Mouse (Mus musculus) neural tube, embryonic 12.5 days (tissue): ENCODE data around the gene Slc30a2. TPM values are rescaled to one million over a fixed set of nuclear protein-coding genes. Genes with fewer than 3 reads are reported as not detected.
A peak's percentile ranks its signal among the peaks of the same experiment; 100 is the strongest.

ENCODE experiments used
- ATAC-seq: fragments of 200-750 bp; cut with Nextera tagmentation; 2 replicates; pipeline ENCODE4 v1.8.0; 2017; ENCODE audit warnings: low read depth, mild to moderate bottlenecking, moderate TSS enrichment, moderate library complexity; ENCODE audit not compliant: low FRiP score
- H3K27ac ChIP-seq: fragments of 300-500 bp; sonication (generic); 2 replicates; pipeline ENCODE4 v1.5.1; 2016
- H3K27me3 ChIP-seq: fragments of 300-500 bp; sonication (generic); replicated peaks from 2 replicates; pipeline ENCODE4 v1.6.1; 2016; ENCODE audit warnings: mild to moderate bottlenecking
- H3K36me3 ChIP-seq: fragments of 300-500 bp; sonication (generic); 2 replicates; pipeline ENCODE4 v1.6.1; 2016; ENCODE audit warnings: mild to moderate bottlenecking
- H3K4me1 ChIP-seq: fragments of 300-500 bp; sonication (generic); 2 replicates; pipeline ENCODE4 v1.6.1; 2016
- H3K4me2 ChIP-seq: fragments of 300-500 bp; sonication (generic); replicated peaks from 2 replicates; pipeline ENCODE4 v1.6.1; 2016; ENCODE audit warnings: mild to moderate bottlenecking
- H3K4me3 ChIP-seq: fragments of 300-500 bp; sonication (generic); 2 replicates; pipeline ENCODE4 v1.5.1; 2016
- H3K9ac ChIP-seq: fragments of 300-500 bp; sonication (generic); 2 replicates; pipeline ENCODE4 v1.6.1; 2016; ENCODE audit warnings: mild to moderate bottlenecking
- H3K9me3 ChIP-seq: fragments of 300-500 bp; sonication (generic); 2 replicates; pipeline ENCODE4 v1.6.1; 2016; ENCODE audit warnings: mild to moderate bottlenecking
- WGBS: fragments of 180-500 bp; shearing (Covaris S2); methylation state at CpG from one replicate; pipeline ENCODE4 v1.1.7; 2016; 5-methylcytosine and 5-hydroxymethylcytosine counted together
- polyA plus RNA-seq: library from polyadenylated mRNA; unstranded; fragments of >200 nt; fragmentation: Nextera tagmentation; extraction: Ambion mirVana; gene quantifications from 2 replicates; pipeline ENCODE4 v1.2.1, GENCODE M21; 2016

Gene Slc30a2
- polyA plus RNA-seq, 1 experiment from 2014 or later: not detected

DNA sequence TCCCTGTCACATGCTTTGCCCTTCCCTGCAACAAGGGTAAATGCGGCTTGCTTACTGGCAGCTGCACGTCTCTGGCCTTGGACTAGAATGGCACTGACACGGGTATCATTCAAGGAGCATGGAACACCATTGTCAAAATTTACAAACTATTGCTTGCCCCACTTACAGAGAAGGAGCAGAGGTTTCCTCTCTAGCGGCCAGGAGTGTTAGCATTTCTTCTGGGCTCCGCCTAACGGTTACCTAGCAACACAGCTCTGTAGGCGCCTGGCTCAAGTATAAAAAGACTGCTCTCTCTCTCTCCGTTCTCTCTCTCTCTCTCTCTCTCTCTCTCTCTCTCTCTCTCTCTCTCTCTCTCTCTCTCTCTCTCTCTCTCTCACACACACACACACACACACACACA is 49.6 kb downstream of the Slc30a2 start:
- Histone ChIP-seq H3K27ac (no peak overlapping the region), H3K27me3 (no peaks in the 10 kb centered on the region), H3K36me3 (no peaks in the 10 kb centered on the region), H3K4me3 (no peak overlapping the region), H3K4me1 (peaks cover 10% of the 10 kb centered on the region), H3K4me2 (peak overlapping the region; percentile 24), H3K9ac (no peak overlapping the region), H3K9me3 (no peaks in the 10 kb centered on the region)
- ATAC-seq: no peak
- WGBS: 15% methylated on average over 8 of the region's 8 CpGs

DNA sequence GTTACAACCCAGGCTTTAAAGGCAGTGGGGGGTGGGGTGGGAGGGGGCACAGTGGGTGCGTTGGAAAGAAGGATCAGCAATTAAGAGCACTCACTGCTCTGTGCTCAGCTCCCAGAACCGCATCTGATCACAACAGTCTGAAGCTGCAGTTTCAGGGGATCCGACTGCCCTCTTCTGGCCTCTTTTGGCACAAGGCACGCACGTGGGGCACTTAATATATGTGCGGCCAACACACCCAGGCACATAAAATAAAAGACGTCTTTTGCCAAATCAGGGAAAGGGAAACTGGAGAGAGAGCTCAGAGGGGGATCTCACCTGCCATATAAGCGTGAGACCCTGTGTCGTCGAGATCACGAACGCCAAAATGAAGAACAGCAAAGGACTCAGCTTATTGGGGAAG is 50.0 kb downstream of the Slc30a2 start:
- Histone ChIP-seq H3K9ac (no peak overlapping the region), H3K9me3 (no peaks in the 10 kb centered on the region), H3K27me3 (no peaks in the 10 kb centered on the region), H3K27ac (no peak overlapping the region), H3K4me1 (peaks cover 10% of the 10 kb centered on the region), H3K4me2 (peak overlapping the region; percentile 24), H3K36me3 (no peaks in the 10 kb centered on the region), H3K4me3 (no peak overlapping the region)
- ATAC-seq: no peak
- WGBS: 26% methylated on average over 12 of the region's 12 CpGs

DNA sequence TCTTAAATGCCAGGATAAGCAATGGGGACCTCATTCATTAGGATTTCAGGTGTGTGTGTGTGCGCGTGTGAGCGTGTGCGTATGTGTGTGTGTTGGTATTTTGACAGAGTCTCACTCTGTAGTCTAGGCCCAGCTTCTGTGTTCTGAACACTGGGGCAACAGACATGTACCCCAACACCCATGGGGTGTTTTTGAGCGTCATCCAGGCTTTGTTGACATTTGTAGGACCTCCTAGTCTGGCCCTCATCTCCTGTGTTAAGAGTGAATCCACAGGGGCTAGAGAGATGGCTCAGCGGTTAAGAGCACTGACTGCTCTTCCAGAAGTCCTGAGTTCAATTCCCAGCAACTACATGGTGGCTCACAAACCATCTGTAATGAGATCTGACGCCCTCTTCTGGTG is 52.2 kb downstream of the Slc30a2 start:
- H3K27me3 ChIP-seq: no peaks in the 10 kb centered on the region
- H3K4me1 ChIP-seq: peaks cover 10% of the 10 kb centered on the region
- H3K9ac ChIP-seq: no peak overlapping the region
- H3K4me2 ChIP-seq: no peak overlapping the region
- no peak overlapping the region for H3K27ac ChIP-seq
- WGBS: 94% methylated on average over 7 of the region's 7 CpGs
- H3K9me3 ChIP-seq: no peaks in the 10 kb centered on the region
- no peak overlapping the region for H3K4me3 ChIP-seq
- no peaks in the 10 kb centered on the region for H3K36me3 ChIP-seq
- no peak for ATAC-seq

DNA sequence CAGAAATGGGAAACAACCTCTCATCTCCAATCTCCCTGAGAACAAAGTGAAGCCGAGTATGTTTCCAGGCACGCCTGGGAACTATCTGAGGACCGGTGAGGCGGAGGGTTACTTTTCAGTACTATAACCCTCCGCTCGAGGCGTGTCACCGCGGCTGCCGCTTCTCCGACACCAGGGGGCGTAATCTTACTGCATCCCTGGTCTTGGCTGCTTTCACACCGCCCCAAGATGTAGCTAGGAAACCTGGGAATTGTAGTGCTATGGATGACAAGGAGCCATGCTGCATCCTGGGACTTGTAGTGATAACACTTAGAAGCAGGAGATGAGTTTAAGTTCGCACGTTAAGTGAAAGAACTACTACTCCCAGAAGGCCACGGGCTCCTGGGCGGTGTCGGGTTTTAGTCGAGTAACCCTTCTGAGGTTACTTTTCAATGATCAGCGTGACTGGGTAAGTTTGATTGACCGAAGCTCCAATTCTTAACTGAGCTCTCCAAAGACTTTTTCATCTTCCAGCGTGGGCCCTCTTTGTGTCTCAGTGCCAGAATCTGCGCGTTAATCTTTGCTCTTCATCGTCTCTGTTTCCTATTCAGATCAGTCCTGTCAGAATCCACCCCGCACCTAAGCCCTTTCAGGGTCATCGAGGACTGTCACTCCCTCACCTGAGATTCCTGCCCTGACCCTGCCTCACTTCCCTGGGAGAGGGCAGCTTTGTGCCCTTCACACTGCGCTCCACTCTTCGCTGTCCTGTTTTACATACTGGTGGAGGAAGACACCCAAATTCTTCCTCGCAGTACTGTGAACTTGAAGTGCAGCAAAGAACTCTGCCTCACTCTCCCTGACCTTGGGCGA is 53.2 kb downstream of the Slc30a2 start, which contains the start of gene Pafah2:
TSS of gene Pafah2 (plus strand) at position 344 of the 849 bp plus-strand sequence.
- H3K9me3 ChIP-seq: no peaks in the 10 kb centered on the region
- peak within 1 kb of the TSS; percentile 86 for H3K4me2 ChIP-seq
- H3K4me1 ChIP-seq: peaks cover 13% of the 10 kb centered on the region
- under 1% methylated on average over 31 of the region's 31 CpGs for WGBS
- ATAC-seq: peak; percentile 96
- H3K36me3 ChIP-seq: no peaks in the 10 kb centered on the region
- H3K27me3 ChIP-seq: no peaks in the 10 kb centered on the region
- peak within 1 kb of the TSS; percentile 62 for H3K9ac ChIP-seq
- H3K27ac ChIP-seq: no peak within 1 kb of the TSS
- peak within 1 kb of the TSS; percentile 49 for H3K4me3 ChIP-seq

DNA sequence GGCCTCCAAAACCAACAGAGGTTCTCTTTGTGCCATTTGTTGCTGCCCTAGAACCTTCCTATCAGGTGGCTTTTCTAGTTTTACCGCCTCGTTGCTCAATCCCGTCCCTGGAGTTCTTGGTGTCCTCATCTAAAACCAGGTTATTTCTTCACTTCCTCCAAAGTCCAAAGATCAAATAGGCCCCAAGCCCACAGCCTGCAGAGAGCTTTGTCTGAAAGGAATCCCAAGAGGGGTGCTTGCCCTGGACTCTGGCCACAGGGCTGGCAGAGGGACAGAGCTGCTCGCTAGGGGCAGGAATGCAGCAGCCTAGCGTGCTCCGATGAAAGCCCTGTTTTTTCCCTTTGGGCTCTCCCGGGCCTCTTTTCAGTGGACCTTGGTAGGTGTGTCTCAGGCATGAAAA is 54.1 kb downstream of the Slc30a2 start:
- 38% methylated on average over 7 of the region's 7 CpGs for WGBS
- no peaks in the 10 kb centered on the region for H3K27me3 ChIP-seq
- H3K27ac ChIP-seq: no peak overlapping the region
- peak overlapping the region; percentile 86 for H3K4me2 ChIP-seq
- no peaks in the 10 kb centered on the region for H3K9me3 ChIP-seq
- H3K4me1 ChIP-seq: peaks cover 21% of the 10 kb centered on the region
- peak overlapping the region; percentile 22; the same call in 1 of the 2 replicates for H3K9ac ChIP-seq
- no peaks in the 10 kb centered on the region for H3K36me3 ChIP-seq
- no peak overlapping the region for H3K4me3 ChIP-seq
- no peak for ATAC-seq

DNA sequence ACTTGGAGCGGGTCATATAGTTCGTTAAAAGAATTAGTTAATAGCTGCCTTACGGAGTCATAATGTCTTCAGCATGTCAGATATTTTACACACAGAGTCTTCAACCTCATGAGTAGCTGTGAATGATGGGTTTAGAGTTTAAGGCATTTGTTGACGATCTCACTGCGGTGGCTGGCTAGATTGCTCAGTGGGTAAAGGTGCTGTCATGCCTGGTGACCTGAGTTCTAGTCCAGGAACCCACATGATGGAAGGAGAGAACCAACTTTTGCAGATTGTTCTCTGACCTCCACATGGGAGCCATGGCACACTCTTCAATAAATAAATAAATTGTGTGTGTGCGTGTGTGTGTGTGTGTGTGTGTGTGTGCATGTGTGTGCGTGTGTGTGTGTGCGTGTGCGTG is 54.8 kb downstream of the Slc30a2 start:
- no peaks in the 10 kb centered on the region for H3K36me3 ChIP-seq
- 88% methylated on average over 9 of the region's 9 CpGs for WGBS

DNA sequence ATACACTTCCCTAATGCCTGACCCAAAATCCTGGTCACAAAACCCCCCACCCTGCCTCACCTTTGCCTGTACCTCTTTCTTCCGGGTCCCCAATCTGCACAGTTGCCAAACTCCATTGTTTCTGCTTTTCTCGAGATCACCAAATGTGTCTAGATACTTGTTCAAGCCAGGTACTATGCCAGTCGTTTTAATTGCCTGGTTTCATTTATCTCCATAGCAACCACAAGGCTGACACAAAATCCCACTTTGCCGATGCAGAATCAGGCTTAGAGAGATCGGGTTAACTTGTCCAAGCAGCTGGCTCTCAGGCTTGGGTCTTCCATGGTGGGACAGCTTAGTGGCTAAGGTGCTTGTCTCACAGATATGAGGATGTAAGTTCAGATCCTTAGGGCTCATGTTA is 57.2 kb downstream of the Slc30a2 start:
- H3K27ac ChIP-seq: no peak overlapping the region
- H3K4me2 ChIP-seq: no peak overlapping the region; the same call in 1 of the 2 replicates
- H3K9ac ChIP-seq: no peak overlapping the region
- H3K36me3 ChIP-seq: no peaks in the 10 kb centered on the region
- H3K4me3 ChIP-seq: no peak overlapping the region
- no peaks in the 10 kb centered on the region for H3K9me3 ChIP-seq
- no peak for ATAC-seq
- H3K4me1 ChIP-seq: peaks cover 27% of the 10 kb centered on the region
- no peaks in the 10 kb centered on the region; the same call in 1 of the 2 replicates for H3K27me3 ChIP-seq
- 28% methylated on average over 5 of the region's 5 CpGs for WGBS

More for the DNA sequence above, 54.8 kb downstream of the Slc30a2 start:
- H3K27me3 ChIP-seq: no peaks in the 10 kb centered on the region
- H3K4me3 ChIP-seq: no peak overlapping the region
- H3K4me2 ChIP-seq: peak overlapping the region; percentile 86; the same call in 1 of the 2 replicates
- H3K9ac ChIP-seq: no peak overlapping the region
- no peaks in the 10 kb centered on the region for H3K9me3 ChIP-seq
- no peak for ATAC-seq
- H3K27ac ChIP-seq: no peak overlapping the region
- peaks cover 23% of the 10 kb centered on the region for H3K4me1 ChIP-seq

DNA sequence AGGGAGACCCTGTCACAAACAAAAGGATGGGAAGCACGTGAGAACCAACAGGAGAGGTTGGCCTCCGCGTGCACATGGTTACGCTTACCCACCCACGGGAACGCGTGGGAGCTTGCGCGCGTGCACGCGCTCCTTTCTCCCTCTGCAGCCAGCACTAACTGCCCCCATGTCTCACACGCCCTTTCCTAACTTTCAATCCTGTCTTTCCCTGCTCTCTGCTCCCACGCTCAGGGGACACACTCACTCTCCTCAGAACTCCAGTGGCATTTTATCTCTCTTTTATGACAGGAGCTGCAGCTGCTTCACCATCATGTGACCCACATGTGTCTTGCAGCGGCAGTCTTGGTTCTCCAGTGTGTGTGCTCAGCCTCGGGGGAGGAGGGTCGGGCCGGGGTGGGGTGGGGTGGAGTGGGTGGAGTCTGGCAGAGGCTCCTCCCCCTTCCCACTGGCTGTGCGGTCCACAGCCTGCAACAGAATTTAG is 58.2 kb downstream of the Slc30a2 start:
- WGBS: 7% methylated on average over 19 of the region's 19 CpGs
- peak overlapping the region; percentile 47 for H3K9ac ChIP-seq
- H3K27me3 ChIP-seq: no peaks in the 10 kb centered on the region; the same call in 1 of the 2 replicates
- peak overlapping the region; percentile 62 for H3K4me2 ChIP-seq
- no peak overlapping the region for H3K27ac ChIP-seq
- H3K9me3 ChIP-seq: no peaks in the 10 kb centered on the region
- peak; percentile 78 for ATAC-seq
- no peaks in the 10 kb centered on the region for H3K36me3 ChIP-seq
- peak overlapping the region; percentile 26 for H3K4me3 ChIP-seq
- peaks cover 27% of the 10 kb centered on the region for H3K4me1 ChIP-seq

DNA sequence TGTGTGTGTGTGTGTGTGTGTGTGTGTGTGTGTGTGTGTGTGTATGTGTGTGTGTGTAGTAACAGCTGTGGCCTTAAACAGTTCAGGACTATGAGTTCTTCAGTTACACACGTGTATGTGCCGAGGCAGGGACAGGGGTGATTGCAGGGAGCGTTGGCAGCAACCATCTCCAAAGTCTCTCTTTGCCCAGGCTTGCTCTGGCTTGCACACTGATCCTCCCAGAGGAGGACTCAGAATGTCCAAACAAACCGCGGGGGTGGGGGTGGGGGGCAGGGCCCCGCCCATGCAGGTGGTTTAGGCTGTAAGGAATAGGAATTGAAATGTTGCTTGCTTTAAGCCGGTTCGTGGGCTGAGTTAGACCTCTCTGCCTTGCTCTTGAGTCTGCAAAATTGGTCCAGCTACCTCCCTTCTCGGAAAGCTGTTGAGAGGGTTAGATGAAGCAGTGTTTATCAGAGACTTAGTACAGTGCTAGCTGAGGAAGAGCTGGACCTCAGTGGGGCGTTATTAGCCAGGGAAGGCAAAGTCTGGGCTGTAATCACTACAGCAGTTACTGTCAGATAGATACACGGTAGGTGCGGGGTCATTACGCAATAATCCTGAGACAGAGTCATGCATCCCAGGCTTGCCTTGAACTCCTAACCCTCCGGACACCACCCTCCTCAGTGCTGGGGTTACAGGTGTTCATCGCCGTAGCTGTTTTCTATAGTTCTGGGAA is 59.0 kb downstream of the Slc30a2 start:
- 0 out of 2 replicates have a peak, but pooled peaks have one; percentile 22 for ATAC-seq
- Histone ChIP-seq H3K9me3 (no peaks in the 10 kb centered on the region), H3K9ac (peak overlapping the region; percentile 47; the same call in 1 of the 2 replicates), H3K36me3 (no peaks in the 10 kb centered on the region), H3K27me3 (no peaks in the 10 kb centered on the region; the same call in 1 of the 2 replicates), H3K4me1 (peaks cover 20% of the 10 kb centered on the region), H3K27ac (no peak overlapping the region), H3K4me2 (peak overlapping the region; percentile 62), H3K4me3 (no peak overlapping the region)
- WGBS: 74% methylated on average over 16 of the region's 16 CpGs

DNA sequence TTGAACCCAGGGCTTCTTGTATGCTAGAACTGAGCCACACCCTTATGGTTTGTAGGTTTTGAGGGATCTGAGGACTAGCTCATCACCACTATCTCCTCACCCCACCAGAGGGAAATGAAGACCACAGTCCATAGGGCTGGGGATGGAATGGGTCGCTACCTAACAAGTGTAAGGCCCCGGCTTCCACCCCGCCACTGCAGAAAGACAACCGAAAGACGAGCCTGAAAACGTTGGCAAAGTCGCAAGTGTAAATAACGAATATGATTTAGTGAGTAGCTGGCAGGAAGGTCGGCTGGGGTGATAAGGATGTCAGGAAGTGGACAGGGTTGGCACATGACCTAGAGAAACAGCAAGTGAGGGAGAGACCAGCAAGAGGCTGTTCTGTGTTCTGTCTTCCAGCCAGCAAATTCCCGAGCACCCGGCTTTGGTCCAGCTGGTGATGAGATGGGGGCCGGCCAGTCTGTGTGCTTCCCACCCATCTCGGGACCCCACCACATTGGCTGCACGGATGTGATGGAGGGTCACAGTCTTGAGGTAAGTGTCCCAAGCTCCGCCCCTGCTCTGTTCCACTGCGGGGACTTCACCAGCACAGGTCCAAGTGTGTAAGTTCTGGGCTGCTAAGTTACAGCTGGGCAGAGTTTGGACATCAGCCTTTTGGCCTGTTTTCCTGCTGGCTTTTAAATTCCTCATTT is 59.7 kb downstream of the Slc30a2 start:
- no peak overlapping the region for H3K4me2 ChIP-seq
- no peak overlapping the region for H3K27ac ChIP-seq
- no peaks in the 10 kb centered on the region for H3K36me3 ChIP-seq
- no peaks in the 10 kb centered on the region for H3K9me3 ChIP-seq
- no peaks in the 10 kb centered on the region; the same call in 1 of the 2 replicates for H3K27me3 ChIP-seq
- no peak for ATAC-seq
- H3K4me1 ChIP-seq: peaks cover 17% of the 10 kb centered on the region
- WGBS: 80% methylated on average over 16 of the region's 16 CpGs
- no peak overlapping the region for H3K9ac ChIP-seq
- H3K4me3 ChIP-seq: no peak overlapping the region

DNA sequence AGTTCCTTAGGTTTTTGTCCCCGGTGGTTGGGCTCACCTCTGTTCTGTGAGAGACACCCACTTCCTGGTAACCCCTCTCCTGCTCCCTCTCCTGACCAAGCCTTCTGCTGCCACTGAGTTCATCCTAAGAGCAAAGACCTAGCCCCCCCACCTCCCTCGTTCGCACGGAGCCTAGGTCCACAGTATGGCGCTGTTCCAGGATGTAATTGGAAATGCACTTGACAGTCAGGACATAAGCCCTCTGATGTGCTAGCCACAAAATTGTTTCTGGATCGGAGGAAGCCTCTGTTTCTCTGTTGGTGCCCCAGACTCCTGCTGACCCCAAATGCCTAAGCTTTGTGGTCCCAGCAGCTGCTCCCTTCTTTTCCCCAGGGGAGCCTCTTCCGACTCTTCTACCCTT is 60.7 kb downstream of the Slc30a2 start:
- 64% methylated on average over 7 of the region's 7 CpGs for WGBS
- Histone ChIP-seq H3K27me3 (no peaks in the 10 kb centered on the region; the same call in 1 of the 2 replicates), H3K36me3 (no peaks in the 10 kb centered on the region), H3K4me1 (peaks cover 17% of the 10 kb centered on the region), H3K9me3 (no peaks in the 10 kb centered on the region), H3K4me2 (no peak overlapping the region), H3K27ac (no peak overlapping the region), H3K9ac (no peak overlapping the region), H3K4me3 (no peak overlapping the region)
- no peak for ATAC-seq
